Mouse (Mus musculus) left cerebral cortex, adult 18-20 months (tissue): ENCODE data around the gene Rbfox1. TPM values are rescaled to one million over a fixed set of nuclear protein-coding genes. Genes with fewer than 3 reads are reported as not detected.

Source experiments
- DNase-seq, 2 experiments: peaks; one replicate each; pipeline ENCODE4 v3.0.0; 2021 to 2022; ENCODE audit warnings: low spot score in 2 of 2, mixed read lengths in 1 of 2
- long read RNA-seq, 2 experiments: library from polyadenylated mRNA; stranded (forward); transcript quantifications; one replicate each; pipeline ENCODE4 v2.0.0; 2021
- total RNA-seq, 2 experiments: library from RNA; stranded (reverse); gene quantifications; 2 replicates each; pipeline ENCODE4 v1.2.3; 2021

Gene Rbfox1
- total RNA-seq: 100 to 1,000 TPM; 309 to 311 TPM
- long read RNA-seq, experiment 1, partial matches to known transcripts: 18 of 111 reads
- long read RNA-seq, experiment 1, other reads (novel, unspliced or antisense): 90 of 111 reads
- long read RNA-seq, experiment 2, partial matches to known transcripts: 14 of 69 reads
- long read RNA-seq, experiment 2, other reads (novel, unspliced or antisense): 54 of 69 reads

DNA sequence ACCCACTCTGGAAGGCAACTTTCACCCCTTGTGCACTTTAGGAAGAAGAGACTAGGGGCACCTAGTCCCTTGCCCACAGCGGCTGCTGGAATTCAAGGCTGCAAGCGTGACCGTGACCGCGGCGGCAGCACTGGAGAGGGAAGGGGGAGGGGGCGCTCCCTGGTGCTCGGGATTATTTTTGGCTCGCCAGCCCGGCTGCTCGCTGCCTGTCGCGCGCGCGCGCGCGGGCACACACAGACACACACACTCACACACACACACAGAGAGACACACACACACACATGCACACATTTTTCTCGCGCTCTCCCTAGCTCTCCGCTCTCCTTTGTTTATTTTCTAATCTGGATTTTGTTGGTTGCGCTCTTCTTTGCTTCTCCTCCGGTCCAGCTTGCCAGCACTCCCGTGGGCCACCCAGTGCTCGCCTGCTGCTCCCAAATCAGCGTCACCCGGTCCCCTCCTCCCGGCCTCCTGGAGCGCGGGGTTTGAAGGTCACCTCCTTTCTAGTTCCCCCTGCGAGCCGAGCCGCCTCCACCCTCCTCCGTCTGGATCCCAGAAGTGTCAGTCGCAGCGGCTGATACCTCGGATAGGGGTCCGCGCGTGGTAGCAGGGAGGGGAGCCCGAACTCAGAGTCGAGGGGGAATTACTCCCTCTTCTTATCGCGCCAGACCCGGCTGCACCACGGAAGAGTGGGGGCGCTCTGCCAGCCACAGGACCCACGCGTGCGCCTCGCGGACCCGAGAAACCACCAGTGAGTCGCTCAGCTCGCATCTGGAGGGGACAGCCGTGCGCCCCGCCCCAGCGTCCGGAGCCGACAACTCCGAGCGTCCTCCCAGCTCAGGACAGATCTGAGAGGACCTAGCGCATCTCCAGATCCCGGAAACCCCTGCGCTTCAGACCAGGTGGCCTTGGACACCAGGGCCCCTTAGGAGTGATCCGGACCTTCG is at the start of gene Rbfox1:
Gene Rbfox1 (plus strand): TSS at position 610 of the 944 bp plus-strand sequence.
- DNase-seq: peak; percentile 53 to 78

DNA sequence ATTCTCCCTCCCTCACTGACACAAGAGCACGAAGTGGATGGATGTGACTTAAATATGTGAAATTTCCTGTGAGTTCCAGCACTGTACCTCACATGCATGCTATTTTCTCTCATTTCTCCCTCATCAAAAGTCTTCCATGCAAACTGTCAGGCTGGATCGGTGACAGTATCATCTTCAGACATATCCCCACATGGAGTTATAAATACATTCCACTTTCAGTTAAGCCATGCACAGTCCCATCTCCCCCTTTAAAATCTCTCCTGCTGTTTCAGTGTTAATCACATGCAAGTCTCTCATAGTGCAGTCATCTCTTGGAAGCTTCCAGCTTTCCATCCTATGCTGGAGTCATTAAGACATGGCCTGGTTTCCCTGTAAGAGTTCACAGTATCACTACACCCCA is 48.4 kb upstream of the Rbfox1 start:
- no peak for DNase-seq

DNA sequence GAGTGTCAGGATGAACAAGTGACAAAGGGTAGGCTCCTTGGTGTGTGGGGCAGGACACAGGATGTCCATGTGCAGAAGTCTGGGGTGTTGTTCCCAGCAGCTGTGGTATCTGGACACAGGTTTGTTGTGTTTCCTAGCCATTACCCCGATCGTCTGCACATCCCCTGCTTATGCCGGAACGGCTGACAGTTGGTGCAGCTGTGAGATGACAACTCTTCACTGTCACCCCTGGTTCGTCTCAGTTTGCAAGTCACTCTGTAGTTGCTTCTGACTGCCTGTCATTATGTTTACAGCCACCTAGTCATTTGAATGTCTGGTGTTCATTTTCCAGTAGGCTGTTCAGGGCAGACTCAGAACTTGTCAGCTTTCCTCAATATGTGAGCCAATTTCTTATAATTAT is 44.0 kb upstream of the Rbfox1 start:
- no peak for DNase-seq

DNA sequence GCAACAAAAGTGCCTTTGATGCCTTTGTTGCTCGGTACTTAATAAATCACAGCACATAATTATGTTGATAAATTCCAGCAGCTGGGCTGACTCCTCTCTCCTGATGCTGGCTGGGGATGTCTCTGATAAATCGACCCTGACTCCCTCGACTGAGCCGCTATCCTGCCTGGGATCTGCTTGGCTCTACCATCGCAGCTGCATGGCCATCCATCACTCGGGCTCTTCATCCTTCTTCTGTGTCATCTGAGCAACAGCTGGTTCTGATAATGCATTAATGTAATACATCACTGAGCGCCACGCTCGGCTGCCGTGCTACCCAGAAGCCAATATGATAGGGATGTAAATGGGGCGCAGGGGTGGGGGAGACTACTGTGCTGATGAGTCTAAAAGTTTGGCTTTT is 39.5 kb upstream of the Rbfox1 start:
- DNase-seq: no peak

- DNase-seq: no peak
Measured at GRCm38 (mm10) chr16:5853055-5853454, 32.1 kb upstream of the Rbfox1 start.

- no peak for DNase-seq
Measured at GRCm38 (mm10) chr16:5864350-5864749, 20.8 kb upstream of the Rbfox1 start.

DNA sequence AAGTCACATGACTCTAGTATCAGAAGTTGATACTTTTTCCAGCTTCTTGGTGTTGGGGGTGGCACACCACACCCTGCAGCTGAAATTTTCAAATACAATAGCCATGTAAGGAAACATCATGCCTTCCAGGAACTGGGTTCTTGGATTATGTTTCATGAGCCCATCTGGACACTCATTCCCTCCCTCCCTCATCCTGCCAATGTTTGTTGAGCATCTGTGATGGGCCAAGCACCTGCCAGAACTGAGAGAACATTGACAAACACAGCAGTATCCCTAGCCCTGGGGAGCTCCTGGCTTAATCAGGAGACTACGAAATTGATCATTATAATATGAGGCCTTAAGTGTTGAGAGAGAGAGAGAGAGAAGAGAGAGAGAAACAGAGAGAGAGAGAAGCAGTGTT is 18.2 kb upstream of the Rbfox1 start:
- DNase-seq: no peak

DNA sequence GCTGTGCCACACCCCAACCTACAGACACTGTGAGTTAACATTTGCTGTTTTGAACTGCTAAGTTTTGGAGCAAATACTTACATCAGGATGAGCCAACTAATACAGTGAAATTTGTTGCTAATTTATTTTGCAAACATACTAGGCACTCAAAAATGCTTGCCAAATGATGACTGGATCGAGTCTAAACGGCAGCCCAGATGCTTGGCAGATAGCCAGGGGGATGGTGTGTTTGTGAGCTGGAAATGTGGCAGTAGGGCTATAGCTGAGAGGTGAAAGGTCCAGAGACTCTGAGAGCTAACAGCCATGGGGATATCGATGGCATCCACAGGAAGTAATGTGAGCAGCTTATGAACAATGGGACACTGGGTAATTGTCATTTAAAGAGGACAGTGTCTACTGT is 14.8 kb upstream of the Rbfox1 start:
- no peak for DNase-seq

DNA sequence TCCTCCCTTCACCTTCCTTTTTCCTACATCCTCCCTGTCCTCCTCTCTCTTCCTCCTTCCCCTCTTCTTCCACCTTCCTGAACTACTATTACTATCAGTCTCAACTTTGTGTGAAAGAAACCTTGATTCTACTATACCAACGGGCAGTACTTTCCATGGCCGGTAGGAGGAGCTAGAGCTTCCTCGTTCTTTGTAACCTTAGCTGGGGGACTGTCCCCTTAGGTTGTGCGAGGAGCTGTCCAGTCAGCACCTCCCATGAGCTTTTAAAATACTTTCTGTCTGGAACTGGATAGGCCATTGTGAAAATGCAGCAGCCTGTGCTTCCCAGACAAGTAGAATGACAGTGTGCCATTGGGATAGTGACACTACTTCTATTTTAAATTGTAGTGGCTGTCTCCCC is 3.3 kb upstream of the Rbfox1 start:
- DNase-seq: peak; percentile 40 to 65

- DNase-seq: no peak
Measured at GRCm38 (mm10) chr16:5885690-5886050, 515 bp downstream of the Rbfox1 start.

- DNase-seq: no peak
Measured at GRCm38 (mm10) chr16:5895564-5895963, 10.4 kb downstream of the Rbfox1 start.

- no peak for DNase-seq
Measured at GRCm38 (mm10) chr16:5898330-5898729, 13.2 kb downstream of the Rbfox1 start.

- no peak for DNase-seq
Measured at GRCm38 (mm10) chr16:5910742-5911141, 25.6 kb downstream of the Rbfox1 start.

- DNase-seq: peak; percentile 44 to 68
Measured at GRCm38 (mm10) chr16:5911880-5912327, 26.7 kb downstream of the Rbfox1 start.

GRCm38 (mm10) chr16:5917937-5918336 is 32.8 kb downstream of the Rbfox1 start:
- DNase-seq: no peak

GRCm38 (mm10) chr16:5926986-5927385 is 41.8 kb downstream of the Rbfox1 start:
- DNase-seq: peak in 1 of 2 experiments; percentile 24

GRCm38 (mm10) chr16:5931680-5932079 is 46.5 kb downstream of the Rbfox1 start:
- peak; percentile 84 to 95 for DNase-seq

DNA sequence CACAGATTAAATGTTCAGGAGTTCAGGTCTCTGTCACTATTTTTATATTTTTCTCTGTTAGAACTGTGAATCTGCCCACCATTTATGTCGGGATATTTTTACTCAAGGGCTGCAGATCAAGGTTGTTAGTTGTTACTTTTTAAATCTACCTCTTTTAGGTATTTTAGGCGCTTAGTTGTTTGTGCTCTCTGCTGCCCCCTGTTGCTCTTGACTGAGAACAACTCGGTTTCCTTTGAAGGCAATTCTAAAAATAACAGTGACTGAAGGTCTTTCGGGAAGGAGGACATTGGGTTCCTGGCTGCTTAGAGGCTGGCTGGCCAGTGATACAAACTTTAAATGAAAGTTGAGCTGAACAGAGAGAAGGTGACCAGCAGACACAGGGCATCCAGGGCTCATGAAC is 54.9 kb downstream of the Rbfox1 start:
- peak in 1 of 2 experiments; percentile 34 for DNase-seq

DNA sequence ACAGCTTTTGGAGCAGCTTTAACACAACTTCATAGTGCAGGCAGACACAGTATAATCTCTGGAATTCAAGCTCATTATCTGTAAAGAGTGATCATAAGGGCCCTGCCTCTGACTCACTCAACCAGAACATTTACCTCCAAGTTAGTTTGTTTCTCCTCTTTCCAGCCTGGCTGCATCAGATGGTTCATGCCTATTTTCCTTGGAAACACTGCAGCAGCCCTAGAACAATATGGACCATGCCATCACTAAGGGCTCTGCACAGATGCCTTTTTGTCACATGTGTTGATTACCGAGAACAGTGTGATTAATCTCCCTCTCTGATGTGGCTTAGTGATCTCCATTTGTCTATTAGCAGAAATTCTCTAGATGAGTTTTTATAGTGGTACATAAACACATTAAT is 60.5 kb downstream of the Rbfox1 start:
- DNase-seq: no peak

- DNase-seq: no peak
Measured at GRCm38 (mm10) chr16:5953106-5953505, 68.0 kb downstream of the Rbfox1 start.

GRCm38 (mm10) chr16:5957418-5957817 is 72.3 kb downstream of the Rbfox1 start:
- DNase-seq: no peak

- peak; percentile 38 to 63 for DNase-seq
Measured at GRCm38 (mm10) chr16:5961786-5962185, 76.6 kb downstream of the Rbfox1 start.
